Mouse (Mus musculus) liver, embryonic 14.5 days (tissue): ENCODE data around the gene Tmem117.

Experiments
- CTCF ChIP-seq: IDR thresholded peaks from 2 replicates; pipeline ENCODE4 v1.5.1; 2016; ENCODE audit warnings: antibody characterized with exemption, low read depth, control low read depth
- EP300 ChIP-seq: IDR thresholded peaks from 2 replicates; pipeline ENCODE4 v1.6.1; 2016; ENCODE audit warnings: antibody characterized with exemption, low read depth

DNA sequence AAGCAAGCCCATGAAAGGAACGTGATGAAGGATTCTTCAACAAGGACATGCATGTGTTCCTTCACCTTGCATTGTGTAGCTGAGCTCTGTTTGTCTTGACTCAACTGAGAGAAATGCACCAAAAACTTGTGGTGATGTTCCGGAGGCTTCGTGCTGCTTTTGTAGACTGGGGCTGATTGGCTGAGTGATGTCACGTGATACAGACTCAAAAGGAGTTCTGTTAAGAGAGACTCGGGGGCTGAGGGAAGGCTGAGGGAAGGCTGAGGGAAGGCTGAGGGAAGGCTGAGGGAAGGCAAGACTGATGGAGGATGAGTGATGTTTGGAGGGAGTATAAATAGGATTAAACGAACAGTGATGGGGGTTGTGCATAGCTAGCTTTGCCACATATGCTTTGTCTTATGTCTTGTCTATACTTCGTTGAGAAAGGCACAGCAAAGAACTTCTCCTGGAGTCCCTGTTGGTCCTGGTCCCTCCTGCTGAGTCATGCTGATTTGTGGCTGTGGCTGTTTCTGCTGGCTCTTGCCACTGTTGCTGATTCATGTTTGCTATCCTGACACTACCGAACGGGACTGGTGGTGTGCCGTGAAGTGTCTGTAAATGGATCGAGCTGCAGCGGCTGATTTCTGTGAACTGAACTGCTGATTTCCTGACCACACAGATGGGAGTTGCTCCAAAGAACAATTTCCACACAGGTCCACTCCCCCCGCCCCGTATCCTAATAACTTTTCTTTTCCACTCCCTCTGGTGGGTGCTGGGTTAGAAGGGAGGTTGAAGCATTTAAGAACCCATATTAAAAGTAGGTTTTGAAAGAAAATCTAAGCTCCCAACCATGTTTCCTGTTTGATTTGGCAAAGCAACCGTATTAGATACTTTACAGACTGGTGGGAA lies 185.4 kb downstream of the Tmem117 start:
- TF ChIP-seq CTCF (no peak), EP300 (no peak)
